Mouse (Mus musculus) megakaryocyte, embryonic 14.5 days (primary cell): ENCODE measurements around the gene Pa2g4. TPM values are rescaled to one million over a fixed set of nuclear protein-coding genes. Genes with fewer than 3 reads are reported as not detected.
A peak's percentile ranks its signal among the peaks of the same experiment; 100 is the strongest.

Source experiments
- H3K27me3 ChIP-seq: replicated peaks from 2 replicates; pipeline ENCODE3; 2012; ENCODE audit warnings: inconsistent platforms
- H3K36me3 ChIP-seq: replicated peaks from 2 replicates; pipeline ENCODE3; 2012; ENCODE audit warnings: low read length, inconsistent platforms, mixed read lengths
- H3K4me1 ChIP-seq: 2 replicates; pipeline ENCODE4 v1.6.1; 2012; ENCODE audit warnings: inconsistent platforms
- H3K4me3 ChIP-seq: replicated peaks from 2 replicates; pipeline ENCODE3; 2012; ENCODE audit warnings: moderate library complexity, mild to moderate bottlenecking, inconsistent platforms
- H3K9me3 ChIP-seq: 2 replicates; pipeline ENCODE4 v1.6.1; 2012; ENCODE audit warnings: inconsistent platforms
- FLI1 ChIP-seq: IDR thresholded peaks from 2 replicates; pipeline ENCODE4 v1.6.1; 2012; ENCODE audit warnings: low read length, inconsistent platforms, mixed read lengths
- GATA1 ChIP-seq: IDR thresholded peaks from 3 replicates; pipeline ENCODE4 v1.6.1; 2012; ENCODE audit warnings: mixed read lengths, low read length, inconsistent platforms, borderline replicate concordance
- polyA plus RNA-seq: library from polyadenylated mRNA; stranded (reverse); fragments of >175 nt; gene quantifications from 2 replicates; pipeline ENCODE4 v1.2.3, GENCODE M21; 2012; ENCODE audit warnings: low replicate concordance; ENCODE audit not compliant: insufficient read depth

Gene Pa2g4
- polyA plus RNA-seq, 1 experiment, result 451 TPM

DNA sequence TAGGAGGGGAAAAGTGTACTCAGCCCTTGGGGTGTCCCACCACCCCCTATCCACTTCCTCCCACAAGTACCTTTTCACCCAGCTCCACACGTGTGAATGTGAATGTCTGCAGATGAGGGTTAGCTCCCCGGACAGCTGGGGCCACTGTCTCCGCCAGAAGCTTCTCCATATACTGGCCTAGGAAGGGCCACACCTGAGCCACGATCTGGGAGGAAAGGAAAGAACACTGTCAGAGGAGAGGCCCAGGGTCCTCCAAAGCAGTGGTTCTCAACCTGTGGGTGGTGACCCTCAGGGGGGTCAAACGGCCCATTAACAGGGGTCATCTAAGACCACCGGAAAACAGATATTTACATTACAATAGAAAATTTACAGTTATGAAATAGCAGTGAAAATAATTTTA, 43.4 kb downstream of the Pa2g4 start:
- Histone ChIP-seq H3K27me3 (peaks cover 1% of the 10 kb centered on the region), H3K36me3 (peaks cover 59% of the 10 kb centered on the region), H3K4me1 (peaks cover 50% of the 10 kb centered on the region), H3K4me3 (no peak overlapping the region), H3K9me3 (no peaks in the 10 kb centered on the region)
- TF ChIP-seq FLI1 (no peak), GATA1 (no peak)

DNA sequence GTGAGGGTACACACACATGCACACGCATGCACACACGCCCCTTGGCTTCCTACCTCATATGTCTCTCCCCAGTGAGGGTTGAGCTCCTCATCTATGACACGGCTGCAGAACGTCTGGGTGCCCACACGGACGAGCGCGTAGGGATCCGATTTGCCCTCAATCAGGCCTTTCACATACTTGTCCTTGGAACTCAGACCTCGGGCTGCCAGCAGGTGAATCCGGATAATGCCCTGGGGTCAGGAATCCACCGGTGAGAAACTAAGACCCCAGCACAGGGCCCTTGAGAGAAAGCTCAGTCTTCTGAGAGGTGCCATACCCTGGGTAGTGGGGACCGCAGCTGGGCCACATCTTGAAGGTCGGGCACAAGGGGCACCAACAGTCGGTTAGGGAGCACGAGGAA, 45.2 kb downstream of the Pa2g4 start:
- Histone ChIP-seq H3K9me3 (no peaks in the 10 kb centered on the region), H3K27me3 (peaks cover 1% of the 10 kb centered on the region), H3K4me1 (peaks cover 52% of the 10 kb centered on the region), H3K4me3 (peak overlapping the region; percentile 42), H3K36me3 (peaks cover 76% of the 10 kb centered on the region)
- no peak for TF ChIP-seq FLI1
- no peak for TF ChIP-seq GATA1

DNA sequence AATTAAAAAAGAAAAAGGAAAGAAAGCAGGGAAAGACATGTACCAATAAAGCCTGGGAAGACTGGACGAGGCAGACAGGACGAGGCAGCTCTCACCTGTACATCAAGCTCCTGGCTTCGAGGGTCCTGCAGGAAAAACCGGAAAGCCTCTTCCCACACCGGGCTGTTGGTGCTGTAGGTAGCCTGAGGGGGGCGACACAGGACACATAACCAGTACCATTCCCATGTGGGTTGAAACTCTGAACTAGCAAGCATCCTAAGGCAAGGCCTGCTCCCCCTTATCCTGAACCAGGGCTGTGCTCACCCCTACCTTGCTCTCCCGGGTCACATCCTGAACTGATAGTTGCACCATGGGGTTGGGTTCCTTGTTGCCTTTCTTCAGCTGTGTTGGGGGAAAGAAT, 47.0 kb downstream of the Pa2g4 start:
- Histone ChIP-seq H3K4me3 (no peak overlapping the region), H3K36me3 (peaks cover 92% of the 10 kb centered on the region), H3K4me1 (peaks cover 34% of the 10 kb centered on the region), H3K27me3 (peaks cover 1% of the 10 kb centered on the region), H3K9me3 (no peaks in the 10 kb centered on the region)
- TF ChIP-seq GATA1 (no peak), FLI1 (no peak)

DNA sequence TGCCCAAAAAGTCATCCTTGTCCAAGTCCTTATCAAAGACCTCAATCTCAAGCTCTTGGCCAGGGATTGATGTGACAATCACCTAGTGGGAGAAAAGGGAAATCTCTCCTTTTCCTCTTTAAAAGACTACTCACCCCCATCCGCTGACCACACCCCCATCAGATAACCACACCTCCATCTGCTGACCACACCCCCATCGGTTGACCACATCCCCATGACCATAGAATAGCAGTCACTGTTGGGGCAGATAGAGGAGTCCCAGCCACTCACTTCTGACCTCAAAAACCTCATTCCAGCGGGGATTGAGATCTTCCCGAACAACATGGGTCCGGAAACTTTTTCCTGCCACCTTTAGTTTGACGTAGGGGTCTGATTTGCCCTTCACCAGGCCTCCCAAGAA, 49.1 kb downstream of the Pa2g4 start:
- Histone ChIP-seq H3K4me1 (peaks cover 30% of the 10 kb centered on the region), H3K36me3 (peaks cover 97% of the 10 kb centered on the region), H3K4me3 (no peak overlapping the region), H3K27me3 (no peaks in the 10 kb centered on the region), H3K9me3 (no peaks in the 10 kb centered on the region)
- TF ChIP-seq FLI1 (no peak), GATA1 (no peak; the same call in 2 of the 3 replicates)

DNA sequence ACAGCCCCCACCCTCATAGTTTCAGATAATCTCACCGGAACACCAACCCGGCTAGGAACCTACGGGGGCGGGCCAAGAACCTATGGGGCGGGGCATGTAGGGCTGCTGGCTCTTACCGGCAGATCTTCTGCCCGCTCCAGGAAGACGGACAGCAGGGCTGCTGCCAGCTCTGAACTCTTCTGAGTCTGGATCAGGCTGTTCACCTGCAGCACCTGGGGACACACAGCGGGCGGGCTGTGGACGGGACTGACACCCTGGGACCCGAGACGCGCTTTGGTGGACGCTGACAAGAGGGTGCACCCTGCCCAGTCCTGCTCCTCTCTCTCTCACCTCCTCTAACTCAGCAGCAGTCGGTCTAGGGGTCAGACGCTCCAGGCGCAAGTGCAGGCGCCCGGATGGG, 49.8 kb downstream of the Pa2g4 start:
- H3K4me1 ChIP-seq, result peaks cover 32% of the 10 kb centered on the region
- no peak overlapping the region for H3K4me3 ChIP-seq
- H3K27me3 ChIP-seq, result no peaks in the 10 kb centered on the region
- H3K36me3 ChIP-seq, result peaks cover 97% of the 10 kb centered on the region
- TF ChIP-seq GATA1 (no peak), FLI1 (no peak)
- H3K9me3 ChIP-seq, result no peaks in the 10 kb centered on the region

DNA sequence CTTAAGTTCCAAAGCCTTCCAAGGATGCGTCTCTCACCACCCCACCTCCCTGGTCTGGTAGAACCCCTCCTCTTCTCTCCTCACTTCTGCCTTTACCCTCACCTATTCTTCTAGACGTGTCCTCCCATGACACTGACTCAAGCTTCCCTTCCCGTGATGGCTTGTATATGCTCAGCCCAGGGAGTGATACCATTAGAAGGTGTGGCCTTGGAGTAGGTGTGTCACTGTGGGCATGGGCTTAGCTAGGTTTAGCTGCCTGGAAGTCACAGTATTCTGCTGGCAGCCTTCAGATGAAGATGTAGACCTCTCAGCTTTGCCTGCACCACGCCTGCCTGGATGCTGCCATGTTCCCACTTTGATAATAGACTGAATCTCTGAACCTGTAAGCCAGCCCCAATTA, 50.7 kb downstream of the Pa2g4 start:
- H3K36me3 ChIP-seq, result peaks cover 96% of the 10 kb centered on the region
- TF ChIP-seq GATA1 (no peak), FLI1 (no peak)
- no peaks in the 10 kb centered on the region for H3K27me3 ChIP-seq
- H3K9me3 ChIP-seq, result no peaks in the 10 kb centered on the region
- H3K4me3 ChIP-seq, result no peak overlapping the region
- peaks cover 29% of the 10 kb centered on the region for H3K4me1 ChIP-seq

DNA sequence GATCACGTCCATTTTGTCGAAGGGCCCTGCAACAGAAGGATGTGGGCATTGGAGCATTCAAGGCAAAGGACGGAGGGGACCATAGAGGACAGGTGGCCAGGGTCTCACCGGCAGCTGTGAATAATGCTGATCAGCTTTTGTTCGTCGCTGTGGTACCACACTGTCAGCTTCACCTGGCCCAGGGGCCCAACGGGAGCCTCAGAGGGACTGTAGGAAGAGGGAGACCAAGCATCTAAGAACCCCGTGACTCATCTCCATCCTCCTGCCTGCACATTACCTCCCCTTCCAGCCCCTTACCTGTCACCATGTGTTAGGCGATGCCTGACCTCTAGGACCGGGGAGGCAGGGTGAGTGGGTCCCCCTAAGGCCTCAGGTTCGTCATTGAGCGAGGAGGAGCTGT, 54.0 kb downstream of the Pa2g4 start:
- no peak for TF ChIP-seq FLI1
- TF ChIP-seq GATA1, result no peak
- Histone ChIP-seq H3K9me3 (no peaks in the 10 kb centered on the region), H3K36me3 (peaks cover 89% of the 10 kb centered on the region)

DNA sequence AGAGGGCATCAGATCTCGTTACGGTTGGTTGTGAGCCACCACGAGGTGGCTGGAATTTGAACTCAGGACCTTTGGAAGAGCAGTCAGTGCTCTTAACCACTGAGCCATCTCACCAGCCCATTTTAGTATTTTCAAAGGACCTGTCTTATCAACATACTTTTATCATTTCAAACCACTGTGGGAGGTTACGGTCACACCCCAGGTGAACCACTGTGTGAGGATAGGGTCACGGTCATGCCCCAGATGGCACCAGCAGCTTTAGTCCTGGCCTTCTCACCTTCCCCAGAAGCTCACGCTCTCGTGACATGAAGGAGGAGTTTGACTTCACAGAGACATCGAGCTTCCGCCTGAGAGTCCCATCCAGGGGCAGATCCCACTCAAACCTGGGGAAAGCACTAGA, 54.6 kb downstream of the Pa2g4 start:
- no peaks in the 10 kb centered on the region for H3K9me3 ChIP-seq
- H3K4me3 ChIP-seq, result no peak overlapping the region
- TF ChIP-seq GATA1, result no peak
- no peak for TF ChIP-seq FLI1
- peaks cover 19% of the 10 kb centered on the region for H3K4me1 ChIP-seq
- no peaks in the 10 kb centered on the region for H3K27me3 ChIP-seq
- H3K36me3 ChIP-seq, result peaks cover 89% of the 10 kb centered on the region

More for the DNA sequence above, 54.0 kb downstream of the Pa2g4 start:
- H3K27me3 ChIP-seq, result no peaks in the 10 kb centered on the region
- H3K4me3 ChIP-seq, result no peak overlapping the region
- peaks cover 22% of the 10 kb centered on the region for H3K4me1 ChIP-seq

DNA sequence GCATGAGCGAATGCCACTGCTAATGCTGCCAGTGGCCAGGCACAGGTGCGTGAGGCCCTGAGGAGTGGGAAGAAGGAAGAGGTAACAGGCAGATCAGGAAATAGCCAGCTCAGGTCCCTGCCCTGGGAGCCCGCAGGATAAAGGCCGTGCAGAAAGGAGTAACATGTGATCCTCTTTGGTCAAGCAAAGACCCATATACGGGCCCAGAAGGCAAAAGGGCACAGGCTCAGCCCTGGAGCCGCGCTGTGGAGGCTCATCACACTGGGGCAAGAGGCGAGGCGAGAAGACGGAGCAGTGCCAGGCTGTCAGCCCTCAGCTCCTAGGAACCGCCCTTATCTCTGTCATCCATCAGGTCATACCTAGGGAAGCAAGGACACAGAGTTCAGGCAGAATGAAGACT, 55.5 kb downstream of the Pa2g4 start:
- H3K36me3 ChIP-seq, result peaks cover 86% of the 10 kb centered on the region
- TF ChIP-seq GATA1, result no peak
- TF ChIP-seq FLI1, result no peak
- H3K4me3 ChIP-seq, result no peak overlapping the region

DNA sequence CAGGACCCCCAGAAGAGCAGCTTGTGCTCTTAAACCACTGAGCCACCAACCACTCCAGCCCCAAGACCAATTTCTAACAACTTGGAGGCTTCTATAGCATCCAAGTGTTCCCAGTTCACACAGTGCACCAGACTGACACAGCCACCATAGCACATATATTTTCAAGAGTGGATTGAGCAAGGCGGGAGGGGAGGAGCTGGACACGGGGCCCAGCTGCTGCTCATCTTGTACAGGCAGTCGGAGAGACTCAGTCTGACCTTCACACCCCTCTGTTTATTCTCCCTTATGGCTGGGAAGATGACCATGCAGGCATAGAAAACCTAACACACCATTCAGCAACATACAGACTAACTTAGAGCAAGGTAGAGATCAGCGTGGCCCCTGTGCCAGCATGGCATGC, 56.0 kb downstream of the Pa2g4 start:
- Histone ChIP-seq H3K9me3 (peaks cover 3% of the 10 kb centered on the region; the same call in 1 of the 2 replicates), H3K4me1 (peaks cover 25% of the 10 kb centered on the region), H3K27me3 (no peaks in the 10 kb centered on the region), H3K36me3 (peaks cover 81% of the 10 kb centered on the region), H3K4me3 (no peak overlapping the region)
- TF ChIP-seq GATA1 (no peak), FLI1 (no peak)

More for the DNA sequence above, 55.5 kb downstream of the Pa2g4 start:
- H3K27me3 ChIP-seq, result no peaks in the 10 kb centered on the region
- peaks cover 20% of the 10 kb centered on the region for H3K4me1 ChIP-seq
- H3K9me3 ChIP-seq, result peaks cover 3% of the 10 kb centered on the region; the same call in 1 of the 2 replicates

DNA sequence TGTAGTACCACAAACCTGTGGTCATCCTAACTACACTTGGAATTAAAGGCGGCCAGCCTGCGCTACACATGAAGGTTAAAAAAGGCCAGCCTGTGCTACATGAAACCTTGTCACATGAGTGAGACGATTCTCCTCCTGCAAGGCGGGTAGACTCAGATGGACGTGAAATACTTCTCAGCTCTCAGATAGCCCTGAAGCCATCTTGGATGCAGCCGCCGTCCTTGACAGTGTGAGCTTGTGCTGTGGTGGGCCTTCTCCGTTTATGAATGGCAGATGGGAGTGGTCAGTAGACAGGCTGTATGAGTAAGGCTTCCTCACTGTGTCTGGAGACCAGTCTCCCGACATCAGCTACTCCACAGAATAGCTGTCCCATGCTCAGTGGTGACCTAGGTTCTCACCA, 56.6 kb downstream of the Pa2g4 start:
- TF ChIP-seq GATA1, result no peak
- TF ChIP-seq FLI1, result no peak
- Histone ChIP-seq H3K4me3 (no peak overlapping the region), H3K27me3 (no peaks in the 10 kb centered on the region), H3K4me1 (peaks cover 31% of the 10 kb centered on the region), H3K36me3 (peaks cover 81% of the 10 kb centered on the region), H3K9me3 (peaks cover 3% of the 10 kb centered on the region; the same call in 1 of the 2 replicates)
